Mouse (Mus musculus) heart, embryonic 15.5 days (tissue): ENCODE results near the gene Grb10. TPM values are rescaled to one million over a fixed set of nuclear protein-coding genes. Genes with fewer than 3 reads are reported as not detected.

ENCODE experiments used
- ATAC-seq: fragments of 200-750 bp; cut with Nextera tagmentation; replicated peaks from 2 replicates; pipeline ENCODE4 v1.8.0; 2017; ENCODE audit warnings: low read depth, moderate TSS enrichment; ENCODE audit not compliant: insufficient number of reproducible peaks, insufficient read depth, low FRiP score
- H3K27ac ChIP-seq: fragments of 300-500 bp; sonication (generic); 2 replicates; pipeline ENCODE4 v1.5.1; 2015; ENCODE audit warnings: mild to moderate bottlenecking, inconsistent platforms
- H3K27me3 ChIP-seq: fragments of 300-500 bp; sonication (generic); 2 replicates; pipeline ENCODE4 v1.6.1; 2015; ENCODE audit warnings: inconsistent platforms
- H3K36me3 ChIP-seq: fragments of 300-500 bp; sonication (generic); 2 replicates; pipeline ENCODE4 v1.6.1; 2015; ENCODE audit warnings: mild to moderate bottlenecking, inconsistent platforms
- H3K4me1 ChIP-seq: fragments of 300-500 bp; sonication (generic); replicated peaks from 2 replicates; pipeline ENCODE4 v1.6.1; 2015; ENCODE audit warnings: inconsistent platforms
- H3K4me2 ChIP-seq: fragments of 300-500 bp; sonication (generic); 2 replicates; pipeline ENCODE4 v1.6.1; 2015; ENCODE audit warnings: inconsistent platforms, mild to moderate bottlenecking, moderate library complexity
- H3K4me3 ChIP-seq: fragments of 300-500 bp; sonication (generic); 2 replicates; pipeline ENCODE4 v1.5.1; 2015; ENCODE audit warnings: mild to moderate bottlenecking, inconsistent platforms
- H3K9ac ChIP-seq: fragments of 300-500 bp; sonication (generic); 2 replicates; pipeline ENCODE4 v1.6.1; 2015; ENCODE audit warnings: mild to moderate bottlenecking, inconsistent platforms
- H3K9me3 ChIP-seq: fragments of 300-500 bp; sonication (generic); replicated peaks from 2 replicates; pipeline ENCODE4 v1.6.1; 2016; ENCODE audit warnings: inconsistent platforms
- WGBS: fragments of 180-500 bp; shearing (Covaris S2); methylation state at CpG from one replicate; pipeline ENCODE4 v1.1.7; 2015; ENCODE audit warnings: mixed read lengths; 5-methylcytosine and 5-hydroxymethylcytosine counted together
- polyA plus RNA-seq: library from polyadenylated mRNA; unstranded; fragments of >200 nt; fragmentation: Nextera tagmentation; extraction: Ambion mirVana; gene quantifications from 2 replicates; pipeline ENCODE4 v1.2.1, GENCODE M21; 2015

The Grb10 gene
- polyA plus RNA-seq, 1 experiment from 2014 or later = 529 TPM

DNA sequence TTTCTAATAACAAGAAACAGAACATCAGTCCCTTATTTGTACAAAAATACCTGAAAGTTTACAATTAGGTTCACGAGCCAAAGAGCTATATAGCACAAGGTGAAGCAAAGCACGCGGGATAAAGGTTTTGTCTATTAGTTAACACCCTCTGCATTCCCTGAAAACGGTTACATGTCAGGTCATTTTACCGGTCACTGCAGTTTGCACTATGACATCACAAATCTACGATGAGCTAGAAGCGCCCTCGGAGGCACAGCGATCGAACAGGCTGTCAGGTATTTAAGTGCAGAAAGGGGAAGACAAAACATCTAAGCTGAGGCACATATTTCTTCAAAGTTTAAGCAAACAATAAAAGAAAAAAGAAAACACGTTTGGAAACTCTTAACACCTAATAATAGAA is 108.0 kb downstream of the Grb10 start:
- Histone ChIP-seq H3K9ac (no peak overlapping the region), H3K4me1 (peaks cover 12% of the 10 kb centered on the region), H3K4me2 (no peak overlapping the region), H3K27ac (no peak overlapping the region), H3K27me3 (no peaks in the 10 kb centered on the region), H3K36me3 (peaks cover 48% of the 10 kb centered on the region), H3K4me3 (no peak overlapping the region), H3K9me3 (no peaks in the 10 kb centered on the region)
- WGBS = 85% methylated on average over 11 of the region's 11 CpGs
- no peak for ATAC-seq

DNA sequence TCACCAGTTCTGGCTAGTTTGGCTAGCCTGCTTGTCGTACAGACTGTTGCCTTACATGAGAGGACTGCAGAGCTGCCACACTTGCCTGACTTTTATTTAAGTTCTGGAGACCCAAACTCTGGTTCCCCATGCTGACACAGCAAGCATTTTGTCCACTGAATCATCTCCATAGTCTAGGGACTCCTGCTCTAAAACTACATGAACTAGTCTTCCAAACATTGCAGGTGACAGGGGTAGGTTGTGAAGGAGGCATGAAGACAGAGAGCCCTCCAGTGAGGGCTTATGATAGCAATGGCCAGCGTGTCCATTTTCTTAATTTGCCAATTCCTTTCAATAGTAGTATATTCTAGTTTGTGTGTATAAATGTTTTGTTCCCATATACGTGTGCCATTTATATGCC is 109.4 kb downstream of the Grb10 start:
- no peak for ATAC-seq
- Histone ChIP-seq H3K4me3 (no peak overlapping the region), H3K9me3 (no peaks in the 10 kb centered on the region), H3K4me1 (peaks cover 12% of the 10 kb centered on the region), H3K36me3 (peaks cover 34% of the 10 kb centered on the region), H3K9ac (no peak overlapping the region), H3K4me2 (no peak overlapping the region), H3K27me3 (no peaks in the 10 kb centered on the region), H3K27ac (peak overlapping the region; percentile 47)
- 81% methylated on average over 3 of the region's 3 CpGs for WGBS

DNA sequence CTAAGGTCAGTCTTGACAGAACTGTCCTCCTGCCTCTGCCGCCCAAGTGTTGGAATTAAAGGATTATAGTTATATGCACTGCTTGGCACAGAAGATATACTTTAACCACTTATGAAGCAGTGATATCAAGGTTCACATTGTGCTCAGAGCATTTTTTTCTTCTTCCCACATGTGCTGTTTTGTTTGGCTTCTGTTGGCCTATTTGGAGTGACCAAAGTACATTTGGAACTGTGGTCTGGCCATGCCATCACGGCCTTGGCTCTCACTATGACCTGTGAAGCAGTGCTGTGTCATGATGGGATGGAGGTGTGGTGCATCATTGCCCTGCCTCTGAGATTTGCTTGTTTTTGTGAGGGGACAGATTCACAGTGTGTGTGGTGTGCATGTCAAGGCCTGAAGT is 109.9 kb downstream of the Grb10 start:
- no peaks in the 10 kb centered on the region for H3K27me3 ChIP-seq
- H3K4me3 ChIP-seq = no peak overlapping the region
- H3K4me2 ChIP-seq = no peak overlapping the region
- H3K36me3 ChIP-seq = peaks cover 29% of the 10 kb centered on the region
- peaks cover 12% of the 10 kb centered on the region for H3K4me1 ChIP-seq
- H3K9me3 ChIP-seq = no peaks in the 10 kb centered on the region
- no peak for ATAC-seq
- H3K27ac ChIP-seq = peak overlapping the region; percentile 47
- no peak overlapping the region for H3K9ac ChIP-seq
- WGBS = 80% methylated on average over 2 of the region's 2 CpGs

DNA sequence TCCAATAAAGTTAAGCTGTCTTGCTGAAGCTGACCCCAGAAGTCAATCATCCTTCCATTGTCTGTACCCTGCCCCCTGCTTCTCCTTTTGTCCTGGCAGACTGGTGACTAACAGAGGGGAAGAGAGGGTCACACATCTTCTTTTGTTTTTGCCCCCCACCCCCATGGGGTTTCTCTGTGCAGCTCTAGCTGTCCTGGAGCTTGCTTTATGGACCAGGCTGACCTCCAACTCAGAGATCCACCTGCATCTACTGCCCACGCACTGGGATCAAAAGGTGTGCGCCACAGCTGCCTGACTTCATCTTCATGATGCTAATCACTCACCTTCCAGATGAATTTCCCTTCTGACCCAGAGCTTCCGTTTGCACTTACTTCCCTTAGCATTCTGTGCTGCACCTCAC is 114.6 kb downstream of the Grb10 start:
- no peaks in the 10 kb centered on the region for H3K9me3 ChIP-seq
- no peak overlapping the region for H3K4me3 ChIP-seq
- H3K9ac ChIP-seq = no peak overlapping the region
- no peaks in the 10 kb centered on the region for H3K36me3 ChIP-seq
- no peaks in the 10 kb centered on the region for H3K27me3 ChIP-seq
- H3K4me2 ChIP-seq = no peak overlapping the region
- H3K4me1 ChIP-seq = no peaks in the 10 kb centered on the region
- no peak overlapping the region for H3K27ac ChIP-seq
- ATAC-seq = no peak
- 71% methylated on average over 3 of the region's 3 CpGs for WGBS

DNA sequence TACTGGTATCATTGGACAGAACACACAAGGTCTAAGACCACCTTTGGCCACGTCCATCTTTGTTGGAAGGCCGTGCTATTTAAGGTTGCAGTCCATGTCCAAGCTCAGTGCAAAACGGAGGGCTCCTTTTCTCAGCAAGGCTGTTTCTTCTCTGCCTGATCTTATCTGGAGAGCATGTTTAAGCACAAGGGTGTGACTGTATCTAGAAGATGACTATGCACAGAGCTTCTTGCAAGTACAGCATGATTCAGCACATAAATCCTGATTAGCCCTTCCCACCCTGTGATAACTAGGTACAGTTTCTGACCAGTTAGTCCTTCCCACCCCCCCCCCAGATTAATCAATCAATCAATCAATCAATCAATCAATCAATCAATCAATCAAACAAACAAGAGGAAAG is 115.1 kb downstream of the Grb10 start:
- no peaks in the 10 kb centered on the region for H3K27me3 ChIP-seq
- WGBS = 66% methylated on average over 3 of the region's 3 CpGs
- H3K4me1 ChIP-seq = no peaks in the 10 kb centered on the region
- H3K36me3 ChIP-seq = no peaks in the 10 kb centered on the region
- H3K9ac ChIP-seq = no peak overlapping the region
- no peak overlapping the region for H3K27ac ChIP-seq
- no peak overlapping the region for H3K4me3 ChIP-seq
- H3K4me2 ChIP-seq = no peak overlapping the region
- H3K9me3 ChIP-seq = no peaks in the 10 kb centered on the region
- ATAC-seq = no peak

DNA sequence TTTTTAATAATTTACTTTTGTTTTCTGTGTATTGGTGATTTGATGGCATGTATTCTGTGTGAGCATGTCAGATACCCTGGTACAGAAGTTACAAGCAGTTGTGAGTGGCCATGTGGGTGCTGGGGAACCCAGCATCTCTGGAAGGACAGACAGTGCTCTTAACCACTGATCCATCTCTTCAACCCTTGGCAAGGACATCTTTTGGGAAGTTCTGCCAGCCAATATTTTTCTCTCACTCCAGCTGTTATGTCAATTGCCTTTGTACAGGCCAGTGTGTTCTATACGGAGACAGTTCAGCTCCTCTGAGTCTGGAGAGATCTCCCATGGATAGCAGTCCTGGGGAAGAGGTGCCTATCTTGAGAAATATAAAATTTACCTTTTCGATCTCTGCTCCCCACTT is 116.4 kb downstream of the Grb10 start:
- ATAC-seq = no peak
- H3K4me1 ChIP-seq = no peaks in the 10 kb centered on the region
- H3K4me3 ChIP-seq = no peak overlapping the region

DNA sequence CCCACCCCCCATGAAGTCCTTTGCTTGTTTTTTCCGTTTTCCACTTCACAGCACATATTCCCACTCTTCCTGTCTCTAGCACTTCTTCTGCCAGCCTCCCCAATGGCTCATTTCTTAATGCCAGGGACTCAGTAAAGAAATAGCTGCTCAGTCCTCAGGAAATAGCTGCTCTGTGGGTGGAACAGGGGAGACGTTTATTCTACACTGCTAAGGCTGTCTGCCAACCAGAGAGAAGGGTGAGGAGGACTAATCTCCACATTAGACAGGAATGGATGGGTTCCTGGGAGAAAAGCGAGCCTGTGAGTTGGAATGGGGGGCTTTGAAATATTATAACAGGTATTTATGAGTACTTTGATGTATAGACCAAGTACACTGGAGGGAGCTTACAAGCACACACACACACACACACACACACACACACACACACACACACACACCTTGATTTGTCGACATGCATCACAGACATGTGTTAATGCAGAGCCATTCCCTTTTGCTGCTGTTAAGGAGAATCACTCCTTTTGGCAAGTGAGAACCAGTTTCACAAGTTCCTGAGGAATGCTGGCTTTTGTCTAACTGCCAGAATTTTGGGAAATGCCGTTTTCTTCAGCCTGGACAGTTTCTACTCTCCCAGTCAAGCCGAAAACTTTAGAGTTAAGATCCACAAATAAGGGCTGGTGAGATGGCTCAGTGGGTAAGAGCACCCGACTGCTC is 130.6 kb downstream of the Grb10 start:
- no peak overlapping the region for H3K4me3 ChIP-seq
- H3K27ac ChIP-seq = peak overlapping the region; percentile 50
- no peaks in the 10 kb centered on the region for H3K9me3 ChIP-seq
- H3K4me1 ChIP-seq = no peaks in the 10 kb centered on the region
- no peak for ATAC-seq
- H3K27me3 ChIP-seq = no peaks in the 10 kb centered on the region
- no peaks in the 10 kb centered on the region for H3K36me3 ChIP-seq
- no peak overlapping the region for H3K4me2 ChIP-seq
- WGBS = 55% methylated on average over 7 of the region's 7 CpGs
- H3K9ac ChIP-seq = no peak overlapping the region

More for the DNA sequence above, 116.4 kb downstream of the Grb10 start:
- H3K9me3 ChIP-seq = no peaks in the 10 kb centered on the region
- no peak overlapping the region for H3K27ac ChIP-seq
- H3K27me3 ChIP-seq = no peaks in the 10 kb centered on the region
- no peak overlapping the region for H3K4me2 ChIP-seq
- 96% methylated on average over 2 of the region's 2 CpGs for WGBS
- no peaks in the 10 kb centered on the region for H3K36me3 ChIP-seq
- no peak overlapping the region for H3K9ac ChIP-seq

DNA sequence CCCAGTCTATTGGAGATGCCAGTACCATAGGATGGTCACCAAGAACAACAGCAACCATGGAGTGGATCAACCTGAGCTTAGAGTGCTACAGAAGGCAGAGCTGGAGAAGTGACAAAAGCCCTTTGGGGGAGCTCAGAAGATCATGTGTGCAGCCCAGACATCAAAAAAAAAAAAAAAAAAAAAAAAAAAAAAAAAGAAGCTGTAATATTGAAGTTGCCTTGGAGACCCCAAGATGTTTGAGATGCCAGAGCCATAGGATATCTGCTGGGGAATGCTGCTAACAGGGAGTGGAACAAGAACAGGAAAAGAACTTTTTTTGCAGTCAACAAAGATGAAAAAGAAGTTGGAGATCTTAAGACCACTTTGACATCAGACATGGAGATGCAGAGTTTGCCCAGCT is 133.0 kb downstream of the Grb10 start:
- H3K36me3 ChIP-seq = no peaks in the 10 kb centered on the region
- H3K27me3 ChIP-seq = no peaks in the 10 kb centered on the region
- peaks cover 9% of the 10 kb centered on the region; the same call in 1 of the 2 replicates for H3K4me1 ChIP-seq
- no peak overlapping the region for H3K4me3 ChIP-seq
- no peaks in the 10 kb centered on the region for H3K9me3 ChIP-seq
- H3K9ac ChIP-seq = no peak overlapping the region
- H3K27ac ChIP-seq = no peak overlapping the region
- no peak for ATAC-seq
- no peak overlapping the region for H3K4me2 ChIP-seq

DNA sequence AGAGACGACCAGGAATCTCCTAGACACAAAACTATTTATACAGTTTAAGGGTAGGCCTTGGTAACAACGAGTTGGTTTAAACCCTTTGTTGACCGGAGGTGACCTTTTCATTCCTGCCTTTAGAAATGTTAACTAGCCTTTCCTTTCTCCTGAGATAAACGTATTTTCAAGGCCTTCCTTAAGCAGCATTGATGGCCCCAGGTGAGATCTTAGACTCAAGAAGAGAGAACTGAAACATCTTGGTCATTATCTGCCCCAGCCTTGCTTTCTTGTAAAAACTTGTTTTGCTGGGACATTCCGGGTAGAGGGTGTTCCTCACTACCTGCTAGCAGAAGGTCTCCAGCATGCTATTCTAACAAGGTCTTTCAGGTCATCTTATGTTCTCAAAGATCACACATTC is 133.5 kb downstream of the Grb10 start:
- Histone ChIP-seq H3K27ac (no peak overlapping the region), H3K4me1 (peaks cover 9% of the 10 kb centered on the region; the same call in 1 of the 2 replicates), H3K36me3 (no peaks in the 10 kb centered on the region), H3K4me3 (no peak overlapping the region), H3K9ac (no peak overlapping the region), H3K27me3 (no peaks in the 10 kb centered on the region), H3K4me2 (no peak overlapping the region), H3K9me3 (no peaks in the 10 kb centered on the region)
- ATAC-seq = no peak
- 80% methylated on average over 5 of the region's 5 CpGs for WGBS

DNA sequence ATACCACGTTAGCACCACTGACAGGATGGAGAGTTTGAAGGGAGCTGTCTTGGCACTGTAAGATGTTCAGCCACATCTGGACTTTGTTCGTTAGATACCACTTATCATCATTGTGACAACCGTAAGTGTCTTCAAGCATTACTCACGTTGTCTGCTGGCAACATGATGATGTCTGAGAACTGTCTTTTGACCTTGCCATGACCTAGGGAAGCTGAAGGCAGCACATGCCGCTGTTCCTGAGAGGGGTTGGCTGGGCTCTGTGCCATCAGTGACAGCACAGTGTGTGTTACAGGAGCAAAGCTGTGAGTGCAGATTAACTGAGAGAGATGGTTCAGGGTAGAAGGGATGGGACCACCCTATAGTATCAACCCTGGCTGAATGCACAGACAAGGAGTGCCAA is 137.0 kb downstream of the Grb10 start:
- no peak overlapping the region for H3K4me2 ChIP-seq
- no peaks in the 10 kb centered on the region for H3K36me3 ChIP-seq
- no peak overlapping the region for H3K9ac ChIP-seq
- H3K4me3 ChIP-seq = no peak overlapping the region
- WGBS = 12% methylated on average over 5 of the region's 5 CpGs
- H3K27ac ChIP-seq = peak overlapping the region; percentile 85
- no peaks in the 10 kb centered on the region for H3K27me3 ChIP-seq
- H3K4me1 ChIP-seq = peaks cover 25% of the 10 kb centered on the region
- peak; percentile 94 for ATAC-seq
- H3K9me3 ChIP-seq = no peaks in the 10 kb centered on the region

DNA sequence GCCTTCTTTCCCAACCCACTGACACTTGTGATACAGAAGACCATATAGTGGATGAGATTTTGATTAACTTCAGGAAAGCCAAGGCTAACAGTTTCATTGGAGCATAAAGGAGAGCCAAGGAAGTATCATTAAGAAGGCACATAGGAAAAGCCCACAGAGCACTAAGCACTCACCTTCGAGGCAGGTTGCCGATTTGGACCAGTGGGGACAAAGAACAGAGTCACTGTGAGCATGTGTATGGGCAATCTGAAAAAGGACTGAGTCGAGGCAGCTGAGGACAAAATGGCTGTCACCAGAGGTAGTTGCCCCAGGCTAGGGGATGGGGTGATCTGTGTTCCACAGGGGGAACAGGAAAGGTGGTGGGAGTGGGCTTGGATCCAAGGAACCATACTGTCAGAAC is 140.0 kb downstream of the Grb10 start:
- 0 out of 2 replicates have a peak overlapping the region, but pooled peaks have one; percentile 43 for H3K27ac ChIP-seq
- H3K4me1 ChIP-seq = peaks cover 25% of the 10 kb centered on the region
- H3K9me3 ChIP-seq = no peaks in the 10 kb centered on the region
- H3K4me3 ChIP-seq = no peak overlapping the region
- WGBS = 88% methylated on average over 3 of the region's 3 CpGs
- H3K9ac ChIP-seq = no peak overlapping the region
- H3K27me3 ChIP-seq = no peaks in the 10 kb centered on the region
- H3K36me3 ChIP-seq = no peaks in the 10 kb centered on the region
- H3K4me2 ChIP-seq = no peak overlapping the region
- ATAC-seq = no peak

DNA sequence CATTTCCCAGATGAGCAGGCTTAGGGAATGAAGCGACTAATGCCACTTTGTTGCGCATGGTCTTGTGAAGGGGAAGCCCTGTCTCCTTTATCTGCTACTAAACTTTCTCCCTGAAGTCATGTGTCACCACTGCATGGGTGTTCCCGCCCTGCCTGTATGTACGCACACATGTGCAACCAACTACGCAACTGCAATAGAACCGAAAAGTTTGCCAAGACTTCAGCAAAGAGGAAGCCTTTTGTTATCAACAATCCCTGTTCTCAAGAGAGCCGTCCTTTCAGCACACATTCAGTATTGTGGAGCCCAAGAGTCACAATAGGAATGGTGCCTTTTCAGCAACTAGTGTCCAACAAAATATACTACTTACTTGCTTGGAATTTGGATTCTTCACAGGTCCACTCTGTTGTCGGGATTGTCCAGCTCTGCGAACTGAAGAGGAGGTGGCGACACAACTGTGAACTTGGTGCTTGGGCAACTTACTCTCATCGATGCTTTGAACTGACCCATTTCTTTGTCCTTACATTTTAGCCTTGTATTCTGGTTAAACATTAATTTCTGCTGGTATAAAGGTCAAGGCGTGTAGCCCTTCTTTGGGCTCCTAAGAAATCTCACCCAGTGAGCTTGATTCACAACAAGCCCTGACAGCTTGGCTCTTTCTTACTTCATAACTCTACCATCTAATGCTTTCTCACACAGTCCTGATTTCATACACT is 140.7 kb downstream of the Grb10 start, which contains the start of gene Ddc:
Ddc (minus strand) TSS at position 500 of the 713 bp plus-strand sequence.
- H3K27me3 ChIP-seq = no peaks in the 10 kb centered on the region
- 0 out of 2 replicates have a peak within 1 kb of the TSS, but pooled peaks have one; percentile 43 for H3K27ac ChIP-seq
- 71% methylated on average over 12 of the region's 12 CpGs for WGBS
- no peak within 1 kb of the TSS for H3K9ac ChIP-seq
- H3K4me3 ChIP-seq = no peak within 1 kb of the TSS
- no peak for ATAC-seq
- H3K4me2 ChIP-seq = no peak within 1 kb of the TSS
- no peaks in the 10 kb centered on the region for H3K9me3 ChIP-seq
- H3K4me1 ChIP-seq = peaks cover 24% of the 10 kb centered on the region
- H3K36me3 ChIP-seq = no peaks in the 10 kb centered on the region
